Mouse (Mus musculus): ENCODE measurements around the gene Olfr1404. TPM values are rescaled to one million over a fixed set of nuclear protein-coding genes. Genes with fewer than 3 reads are reported as not detected.

The Olfr1404 gene
- not detected in 2 replicates for polyA plus RNA-seq (2012; rRNA removed)

GRCm38 (mm10) chr1:173212092-173212491 is at the start of gene Olfr1404:
Gene Olfr1404, plus strand, starts transcription at chr1:173212392.
- Histone ChIP-seq H3K4me3 (ENCODE audit: control insufficient read depth, insufficient read depth, low read length) (no peak within 1 kb of the TSS), H3K36me3 (ENCODE audit: control insufficient read depth, insufficient read depth, low read length) (no peaks in the 10 kb centered on the region), H3K4me1 (replicated peaks; ENCODE audit: control insufficient read depth, insufficient read depth, low read length) (no peaks in the 10 kb centered on the region), H3K27me3 (ENCODE audit: control insufficient read depth, insufficient read depth, low read length) (no peaks in the 10 kb centered on the region), H3K27ac (ENCODE audit: control insufficient read depth, insufficient read depth, low read length) (no peak within 1 kb of the TSS)
- no peak for DNase-seq
- TF ChIP-seq POLR2A (IDR thresholded peaks at IDR 0.05; ENCODE audit: control insufficient read depth, extremely low read depth, insufficient read depth, low read length, poor library complexity), result no peak
- no peak for TF ChIP-seq CTCF (IDR thresholded peaks at IDR 0.05; ENCODE audit: borderline replicate concordance, control insufficient read depth, extremely low read depth, insufficient read depth, low read length, poor library complexity)
- 83% methylated on average over 5 of the region's 5 CpGs for WGBS

GRCm38 (mm10) chr1:173174154-173174842 is 37.9 kb upstream of the Olfr1404 start:
- H3K36me3 ChIP-seq (ENCODE audit: control insufficient read depth, insufficient read depth, low read length), result no peaks in the 10 kb centered on the region
- no peak overlapping the region for H3K27ac ChIP-seq (ENCODE audit: control insufficient read depth, insufficient read depth, low read length)
- H3K27me3 ChIP-seq (ENCODE audit: control insufficient read depth, insufficient read depth, low read length), result no peaks in the 10 kb centered on the region
- H3K4me3 ChIP-seq (ENCODE audit: control insufficient read depth, insufficient read depth, low read length), result no peak overlapping the region
- no peak for DNase-seq
- no peaks in the 10 kb centered on the region for H3K4me1 ChIP-seq (replicated peaks; ENCODE audit: control insufficient read depth, insufficient read depth, low read length)
- TF ChIP-seq POLR2A (IDR thresholded peaks at IDR 0.05; ENCODE audit: control insufficient read depth, extremely low read depth, insufficient read depth, low read length, poor library complexity), result no peak
- TF ChIP-seq CTCF (IDR thresholded peaks at IDR 0.05; ENCODE audit: borderline replicate concordance, control insufficient read depth, extremely low read depth, insufficient read depth, low read length, poor library complexity), result no peak

- Histone ChIP-seq H3K27me3 (ENCODE audit: control insufficient read depth, insufficient read depth, low read length) (no peaks in the 10 kb centered on the region), H3K4me1 (replicated peaks; ENCODE audit: control insufficient read depth, insufficient read depth, low read length) (no peaks in the 10 kb centered on the region), H3K27ac (ENCODE audit: control insufficient read depth, insufficient read depth, low read length) (no peak within 1 kb of the TSS), H3K4me3 (ENCODE audit: control insufficient read depth, insufficient read depth, low read length) (no peak within 1 kb of the TSS), H3K36me3 (ENCODE audit: control insufficient read depth, insufficient read depth, low read length) (no peaks in the 10 kb centered on the region)
- TF ChIP-seq POLR2A (IDR thresholded peaks at IDR 0.05; ENCODE audit: control insufficient read depth, extremely low read depth, insufficient read depth, low read length, poor library complexity) (no peak), CTCF (IDR thresholded peaks at IDR 0.05; ENCODE audit: borderline replicate concordance, control insufficient read depth, extremely low read depth, insufficient read depth, low read length, poor library complexity) (no peak)
- 67% methylated on average over 3 of the region's 3 CpGs for WGBS
- no peak for DNase-seq
Measured at GRCm38 (mm10) chr1:173190540-173190939, 21.7 kb upstream of the Olfr1404 start, which contains the start of gene Olfr1406. Gene Olfr1406, minus strand, starts transcription at chr1:173190640.

GRCm38 (mm10) chr1:173192059-173192458 is 20.1 kb upstream of the Olfr1404 start:
- 74% methylated on average over 3 of the region's 3 CpGs for WGBS
- Histone ChIP-seq H3K4me1 (replicated peaks; ENCODE audit: control insufficient read depth, insufficient read depth, low read length) (no peaks in the 10 kb centered on the region), H3K4me3 (ENCODE audit: control insufficient read depth, insufficient read depth, low read length) (no peak overlapping the region), H3K27ac (ENCODE audit: control insufficient read depth, insufficient read depth, low read length) (no peak overlapping the region), H3K36me3 (ENCODE audit: control insufficient read depth, insufficient read depth, low read length) (no peaks in the 10 kb centered on the region), H3K27me3 (ENCODE audit: control insufficient read depth, insufficient read depth, low read length) (no peaks in the 10 kb centered on the region)
- TF ChIP-seq CTCF (IDR thresholded peaks at IDR 0.05; ENCODE audit: borderline replicate concordance, control insufficient read depth, extremely low read depth, insufficient read depth, low read length, poor library complexity), result no peak
- no peak for DNase-seq

- no peak for DNase-seq
- TF ChIP-seq POLR2A (IDR thresholded peaks at IDR 0.05; ENCODE audit: control insufficient read depth, extremely low read depth, insufficient read depth, low read length, poor library complexity), result no peak
- no peak for TF ChIP-seq CTCF (IDR thresholded peaks at IDR 0.05; ENCODE audit: borderline replicate concordance, control insufficient read depth, extremely low read depth, insufficient read depth, low read length, poor library complexity)
- 77% methylated on average over 2 of the region's 2 CpGs for WGBS
- Histone ChIP-seq H3K27me3 (ENCODE audit: control insufficient read depth, insufficient read depth, low read length) (no peaks in the 10 kb centered on the region), H3K4me3 (ENCODE audit: control insufficient read depth, insufficient read depth, low read length) (no peak overlapping the region), H3K27ac (ENCODE audit: control insufficient read depth, insufficient read depth, low read length) (no peak overlapping the region), H3K36me3 (ENCODE audit: control insufficient read depth, insufficient read depth, low read length) (no peaks in the 10 kb centered on the region), H3K4me1 (replicated peaks; ENCODE audit: control insufficient read depth, insufficient read depth, low read length) (no peaks in the 10 kb centered on the region)
Measured at GRCm38 (mm10) chr1:173196359-173196758, 15.8 kb upstream of the Olfr1404 start.

- Histone ChIP-seq H3K27me3 (ENCODE audit: control insufficient read depth, insufficient read depth, low read length) (no peaks in the 10 kb centered on the region), H3K4me3 (ENCODE audit: control insufficient read depth, insufficient read depth, low read length) (no peak within 1 kb of the TSS), H3K4me1 (replicated peaks; ENCODE audit: control insufficient read depth, insufficient read depth, low read length) (no peaks in the 10 kb centered on the region), H3K36me3 (ENCODE audit: control insufficient read depth, insufficient read depth, low read length) (no peaks in the 10 kb centered on the region), H3K27ac (ENCODE audit: control insufficient read depth, insufficient read depth, low read length) (no peak within 1 kb of the TSS)
- no peak for TF ChIP-seq POLR2A (IDR thresholded peaks at IDR 0.05; ENCODE audit: control insufficient read depth, extremely low read depth, insufficient read depth, low read length, poor library complexity)
- no peak for TF ChIP-seq CTCF (IDR thresholded peaks at IDR 0.05; ENCODE audit: borderline replicate concordance, control insufficient read depth, extremely low read depth, insufficient read depth, low read length, poor library complexity)
- no peak for DNase-seq
- WGBS, result 86% methylated on average over 5 of the region's 5 CpGs
Measured at GRCm38 (mm10) chr1:173197508-173197907, 14.7 kb upstream of the Olfr1404 start, which contains the start of gene Olfr218. Gene Olfr218, plus strand, starts transcription at chr1:173197808.

- H3K36me3 ChIP-seq (ENCODE audit: control insufficient read depth, insufficient read depth, low read length), result no peaks in the 10 kb centered on the region
- DNase-seq, result no peak
- no peak overlapping the region for H3K27ac ChIP-seq (ENCODE audit: control insufficient read depth, insufficient read depth, low read length)
- no peak overlapping the region for H3K4me3 ChIP-seq (ENCODE audit: control insufficient read depth, insufficient read depth, low read length)
- no peaks in the 10 kb centered on the region for H3K4me1 ChIP-seq (replicated peaks; ENCODE audit: control insufficient read depth, insufficient read depth, low read length)
- H3K27me3 ChIP-seq (ENCODE audit: control insufficient read depth, insufficient read depth, low read length), result no peaks in the 10 kb centered on the region
- WGBS, result 88% methylated on average over 3 of the region's 3 CpGs
- TF ChIP-seq POLR2A (IDR thresholded peaks at IDR 0.05; ENCODE audit: control insufficient read depth, extremely low read depth, insufficient read depth, low read length, poor library complexity), result no peak
- no peak for TF ChIP-seq CTCF (IDR thresholded peaks at IDR 0.05; ENCODE audit: borderline replicate concordance, control insufficient read depth, extremely low read depth, insufficient read depth, low read length, poor library complexity)
Measured at GRCm38 (mm10) chr1:173216481-173216880, 4.3 kb downstream of the Olfr1404 start.
